Mouse (Mus musculus) embryonic facial prominence, embryonic 14.5 days (tissue): ENCODE measurements around the gene Padi1. TPM values are rescaled to one million over a fixed set of nuclear protein-coding genes. Genes with fewer than 3 reads are reported as not detected.

Source experiments
- ATAC-seq: fragments of 200-750 bp; cut with Nextera tagmentation; 2 replicates; pipeline ENCODE4 v1.8.0; 2017; ENCODE audit warnings: low read depth, moderate number of reproducible peaks, moderate TSS enrichment
- DNase-seq: peaks from one replicate; pipeline ENCODE4 v3.0.0-alpha.2; 2015; ENCODE audit warnings: low spot score
- H3K27ac ChIP-seq: fragments of 300-500 bp; sonication (generic); replicated peaks from 2 replicates; pipeline ENCODE4 v1.5.1; 2014; ENCODE audit warnings: low read depth, mild to moderate bottlenecking, low read length, moderate library complexity
- H3K27me3 ChIP-seq: fragments of 300-500 bp; sonication (generic); replicated peaks from 2 replicates; pipeline ENCODE4 v1.6.1; 2014; ENCODE audit warnings: low read length; ENCODE audit not compliant: control insufficient read depth, insufficient read depth
- H3K36me3 ChIP-seq: fragments of 300-500 bp; sonication (generic); 2 replicates; pipeline ENCODE4 v1.6.1; 2014; ENCODE audit warnings: low read length, mixed read lengths; ENCODE audit not compliant: control insufficient read depth, insufficient read depth
- H3K4me1 ChIP-seq: fragments of 300-500 bp; sonication (generic); 2 replicates; pipeline ENCODE4 v1.6.1; 2014; ENCODE audit warnings: antibody characterized with exemption, low read length; ENCODE audit not compliant: control insufficient read depth, insufficient read depth
- H3K4me2 ChIP-seq: fragments of 300-500 bp; sonication (generic); 2 replicates; pipeline ENCODE4 v1.6.1; 2014; ENCODE audit warnings: low read depth, mild to moderate bottlenecking, low read length, moderate library complexity, mixed read lengths
- H3K4me3 ChIP-seq: fragments of 300-500 bp; sonication (generic); 2 replicates; pipeline ENCODE4 v1.5.1; 2014; ENCODE audit warnings: low read depth, mild to moderate bottlenecking, low read length
- H3K9ac ChIP-seq: fragments of 300-500 bp; sonication (generic); 2 replicates; pipeline ENCODE4 v1.6.1; 2014; ENCODE audit warnings: low read depth, mild to moderate bottlenecking, low read length, moderate library complexity, mixed read lengths
- H3K9me3 ChIP-seq: fragments of 300-500 bp; sonication (generic); 2 replicates; pipeline ENCODE4 v1.6.1; 2016; ENCODE audit warnings: low read length; ENCODE audit not compliant: control insufficient read depth
- WGBS: fragments of 180-500 bp; shearing (Covaris S2); extraction: QIAGEN DNeasy Blood & Tissue Kit; methylation state at CpG from one replicate; pipeline ENCODE4 v1.1.7; 2014; 5-methylcytosine and 5-hydroxymethylcytosine counted together
- polyA plus RNA-seq: library from polyadenylated mRNA; unstranded; fragments of >200 nt; fragmentation: Nextera tagmentation; extraction: Ambion mirVana; gene quantifications from 2 replicates; pipeline ENCODE4 v1.2.1, GENCODE M21; 2014

Padi1 gene
- polyA plus RNA-seq, 1 experiment from 2014 or later: 0.28 TPM

- H3K9ac ChIP-seq: no peak overlapping the region
- no peaks in the 10 kb centered on the region for H3K4me1 ChIP-seq
- H3K9me3 ChIP-seq: no peaks in the 10 kb centered on the region
- WGBS: 68% methylated on average over 13 of the region's 13 CpGs
- no peak overlapping the region for H3K27ac ChIP-seq
- ATAC-seq (no peak), DNase-seq (no peak)
- H3K36me3 ChIP-seq: no peaks in the 10 kb centered on the region
- H3K27me3 ChIP-seq: no peaks in the 10 kb centered on the region
- no peak overlapping the region for H3K4me2 ChIP-seq
- no peak overlapping the region for H3K4me3 ChIP-seq
These were observed 69.0 kb downstream of the Padi1 start for GRCm38 (mm10) chr4:140776623-140777022.

- Histone ChIP-seq H3K4me3 (no peak overlapping the region), H3K9ac (no peak overlapping the region), H3K4me2 (no peak overlapping the region), H3K4me1 (no peaks in the 10 kb centered on the region), H3K9me3 (no peaks in the 10 kb centered on the region), H3K27ac (no peak overlapping the region), H3K27me3 (no peaks in the 10 kb centered on the region), H3K36me3 (no peaks in the 10 kb centered on the region)
- DNase-seq: no peak
- ATAC-seq: no peak
- WGBS: 82% methylated on average over 10 of the region's 10 CpGs
These were observed 69.7 kb downstream of the Padi1 start for GRCm38 (mm10) chr4:140775876-140776275.

GRCm38 (mm10) chr4:140774893-140775292, 70.7 kb downstream of the Padi1 start:
- WGBS: 71% methylated on average over 9 of the region's 9 CpGs
- Histone ChIP-seq H3K27ac (no peak overlapping the region), H3K36me3 (no peaks in the 10 kb centered on the region), H3K27me3 (no peaks in the 10 kb centered on the region), H3K9ac (no peak overlapping the region), H3K9me3 (no peaks in the 10 kb centered on the region), H3K4me2 (no peak overlapping the region), H3K4me3 (no peak overlapping the region), H3K4me1 (0 out of 2 replicates have a peak, but pooled peaks cover 5% of the 10 kb centered on the region)
- DNase-seq (peak; percentile 5), ATAC-seq (0 out of 2 replicates have a peak, but pooled peaks have one; percentile 28)

- Histone ChIP-seq H3K4me1 (0 out of 2 replicates have a peak, but pooled peaks cover 5% of the 10 kb centered on the region), H3K36me3 (no peaks in the 10 kb centered on the region), H3K27ac (no peak within 1 kb of the TSS), H3K9me3 (no peaks in the 10 kb centered on the region), H3K27me3 (no peaks in the 10 kb centered on the region), H3K9ac (no peak within 1 kb of the TSS), H3K4me2 (no peak within 1 kb of the TSS), H3K4me3 (no peak within 1 kb of the TSS)
- ATAC-seq: no peak
- WGBS: 88% methylated on average over 21 of the region's 21 CpGs
- DNase-seq: no peak
These were observed 71.4 kb downstream of the Padi1 start, which contains the start of gene Padi4 for GRCm38 (mm10) chr4:140774025-140774800. Padi4 (minus strand) TSS chr4:140774236.

GRCm38 (mm10) chr4:140771091-140771490, 74.5 kb downstream of the Padi1 start:
- H3K27me3 ChIP-seq: no peaks in the 10 kb centered on the region
- no peak overlapping the region for H3K9ac ChIP-seq
- H3K36me3 ChIP-seq: no peaks in the 10 kb centered on the region
- peak; percentile 9 for DNase-seq
- H3K27ac ChIP-seq: no peak overlapping the region
- no peak overlapping the region for H3K4me3 ChIP-seq
- WGBS: 34% methylated on average over 4 of the region's 4 CpGs
- ATAC-seq: no peak
- no peaks in the 10 kb centered on the region for H3K9me3 ChIP-seq
- 0 out of 2 replicates have a peak, but pooled peaks cover 5% of the 10 kb centered on the region for H3K4me1 ChIP-seq
- no peak overlapping the region for H3K4me2 ChIP-seq

GRCm38 (mm10) chr4:140770433-140770832, 75.1 kb downstream of the Padi1 start:
- H3K27me3 ChIP-seq: no peaks in the 10 kb centered on the region
- H3K36me3 ChIP-seq: no peaks in the 10 kb centered on the region
- 8% methylated on average over 13 of the region's 13 CpGs for WGBS
- H3K9ac ChIP-seq: 0 out of 2 replicates have a peak overlapping the region, but pooled peaks have one; percentile 37
- H3K4me3 ChIP-seq: peak overlapping the region; percentile 29
- H3K27ac ChIP-seq: no peak overlapping the region
- no peak for ATAC-seq
- H3K9me3 ChIP-seq: no peaks in the 10 kb centered on the region
- peak; percentile 55 for DNase-seq
- 0 out of 2 replicates have a peak, but pooled peaks cover 5% of the 10 kb centered on the region for H3K4me1 ChIP-seq
- H3K4me2 ChIP-seq: peak overlapping the region; percentile 45

- ATAC-seq: no peak
- Histone ChIP-seq H3K9ac (no peak overlapping the region), H3K4me2 (no peak overlapping the region), H3K27me3 (no peaks in the 10 kb centered on the region), H3K36me3 (no peaks in the 10 kb centered on the region), H3K27ac (no peak overlapping the region), H3K4me3 (no peak overlapping the region), H3K9me3 (no peaks in the 10 kb centered on the region), H3K4me1 (0 out of 2 replicates have a peak, but pooled peaks cover 5% of the 10 kb centered on the region)
- no peak for DNase-seq
- 80% methylated on average over 4 of the region's 5 CpGs for WGBS
These were observed 76.6 kb downstream of the Padi1 start for GRCm38 (mm10) chr4:140768973-140769372.

- Histone ChIP-seq H3K4me3 (no peak overlapping the region), H3K27me3 (no peaks in the 10 kb centered on the region), H3K9ac (no peak overlapping the region), H3K4me2 (no peak overlapping the region), H3K27ac (no peak overlapping the region), H3K4me1 (0 out of 2 replicates have a peak, but pooled peaks cover 5% of the 10 kb centered on the region), H3K36me3 (no peaks in the 10 kb centered on the region), H3K9me3 (no peaks in the 10 kb centered on the region)
- DNase-seq (no peak), ATAC-seq (no peak)
- WGBS: 80% methylated on average over 3 of the region's 3 CpGs
These were observed 79.6 kb downstream of the Padi1 start for GRCm38 (mm10) chr4:140765936-140766335.
